Mouse (Mus musculus): ENCODE measurements around the gene Eif3g. TPM values are rescaled to one million over a fixed set of nuclear protein-coding genes. Genes with fewer than 3 reads are reported as not detected.

Gene Eif3g
- polyA plus RNA-seq, 1 experiment from 2014 or later: 286 TPM

DNA sequence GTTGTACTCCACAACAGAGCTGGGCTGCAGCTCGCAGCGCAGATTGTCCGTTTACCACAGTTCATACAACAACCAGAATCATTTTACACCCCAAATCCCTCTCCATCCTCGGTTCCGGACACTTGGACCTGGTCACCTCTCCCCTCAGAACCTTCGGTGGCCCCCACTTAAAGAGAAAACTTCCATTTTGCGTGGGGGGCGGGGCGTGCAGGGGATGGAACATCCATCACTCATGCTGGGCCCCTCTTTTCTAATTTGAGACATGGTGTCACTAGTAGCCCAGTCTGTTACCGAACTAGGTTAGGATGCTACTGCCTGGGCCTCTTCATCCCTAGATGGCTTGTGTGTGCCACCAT lies 19.7 kb downstream of the Eif3g start:
- no peaks in the 10 kb centered on the region for H3K36me3 ChIP-seq (ENCODE audit: control insufficient read depth, insufficient read depth, low read length)
- H3K4me3 ChIP-seq (ENCODE audit: low read depth, low read length): peak overlapping the region; percentile 38
- H3K9ac ChIP-seq (ENCODE audit: low read depth, low read length): peak overlapping the region; percentile 76
- H3K27me3 ChIP-seq (ENCODE audit: control insufficient read depth, insufficient read depth, low read length): peaks cover 2% of the 10 kb centered on the region; the same call in 1 of the 2 replicates
- 19% methylated on average over 10 of the region's 10 CpGs for WGBS (ENCODE audit: insufficient replicate concordance)
- H3K9me3 ChIP-seq (replicated peaks; ENCODE audit: control insufficient read depth, low read length): no peaks in the 10 kb centered on the region
- peaks cover 6% of the 10 kb centered on the region for H3K4me1 ChIP-seq (ENCODE audit: control insufficient read depth, insufficient read depth, low read length)
- peak overlapping the region; percentile 73 for H3K4me2 ChIP-seq
- H3K27ac ChIP-seq (ENCODE audit: low read depth, low read length): peak overlapping the region; percentile 83
- peak; percentile 0 for ATAC-seq (replicated peaks; ENCODE audit: insufficient number of reproducible peaks, low FRiP score, low TSS enrichment)

DNA sequence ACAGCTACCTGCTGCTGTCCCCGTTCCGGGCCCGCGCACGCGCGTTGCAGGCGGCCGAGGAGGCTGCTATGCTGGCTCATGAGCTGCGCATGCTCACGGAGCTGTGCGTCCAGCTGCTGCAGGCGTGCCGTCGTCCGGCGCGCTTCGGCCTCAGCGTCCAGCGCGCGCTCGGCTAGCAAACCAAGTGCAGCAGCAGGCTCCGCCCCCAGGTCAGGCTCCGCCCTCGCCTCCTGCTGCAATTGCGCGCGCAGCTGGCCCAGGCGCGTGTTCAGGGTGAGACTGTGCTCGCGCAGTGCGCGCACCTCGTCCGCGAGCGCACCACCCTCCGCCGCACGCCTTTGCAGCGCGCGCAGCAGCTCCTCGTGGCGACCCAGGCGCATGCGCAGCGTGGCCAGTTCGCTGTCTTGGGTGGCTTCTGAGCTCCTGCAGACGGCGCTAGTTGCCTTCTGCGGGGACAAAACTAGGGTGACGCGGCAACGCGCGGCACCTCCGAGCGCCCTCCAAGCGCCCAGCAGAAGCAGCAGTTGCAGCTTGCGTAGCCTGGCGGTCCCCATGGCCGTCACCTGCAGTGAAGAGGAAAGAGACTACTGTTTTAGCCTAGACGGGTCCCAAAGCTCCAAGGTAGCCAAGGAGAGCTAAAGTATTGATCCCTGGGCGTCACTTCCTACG lies 20.2 kb downstream of the Eif3g start:
- Histone ChIP-seq H3K4me3 (ENCODE audit: low read depth, low read length) (peak overlapping the region; percentile 38), H3K4me1 (ENCODE audit: control insufficient read depth, insufficient read depth, low read length) (peaks cover 6% of the 10 kb centered on the region), H3K27me3 (ENCODE audit: control insufficient read depth, insufficient read depth, low read length) (peaks cover 2% of the 10 kb centered on the region; the same call in 1 of the 2 replicates), H3K9me3 (replicated peaks; ENCODE audit: control insufficient read depth, low read length) (no peaks in the 10 kb centered on the region), H3K9ac (ENCODE audit: low read depth, low read length) (peak overlapping the region; percentile 76), H3K36me3 (ENCODE audit: control insufficient read depth, insufficient read depth, low read length) (no peaks in the 10 kb centered on the region), H3K4me2 (peak overlapping the region; percentile 73), H3K27ac (ENCODE audit: low read depth, low read length) (peak overlapping the region; percentile 83)
- under 1% methylated on average over 69 of the region's 69 CpGs for WGBS (ENCODE audit: insufficient replicate concordance)
- peak; percentile 92 for ATAC-seq (replicated peaks; ENCODE audit: insufficient number of reproducible peaks, low FRiP score, low TSS enrichment)

DNA sequence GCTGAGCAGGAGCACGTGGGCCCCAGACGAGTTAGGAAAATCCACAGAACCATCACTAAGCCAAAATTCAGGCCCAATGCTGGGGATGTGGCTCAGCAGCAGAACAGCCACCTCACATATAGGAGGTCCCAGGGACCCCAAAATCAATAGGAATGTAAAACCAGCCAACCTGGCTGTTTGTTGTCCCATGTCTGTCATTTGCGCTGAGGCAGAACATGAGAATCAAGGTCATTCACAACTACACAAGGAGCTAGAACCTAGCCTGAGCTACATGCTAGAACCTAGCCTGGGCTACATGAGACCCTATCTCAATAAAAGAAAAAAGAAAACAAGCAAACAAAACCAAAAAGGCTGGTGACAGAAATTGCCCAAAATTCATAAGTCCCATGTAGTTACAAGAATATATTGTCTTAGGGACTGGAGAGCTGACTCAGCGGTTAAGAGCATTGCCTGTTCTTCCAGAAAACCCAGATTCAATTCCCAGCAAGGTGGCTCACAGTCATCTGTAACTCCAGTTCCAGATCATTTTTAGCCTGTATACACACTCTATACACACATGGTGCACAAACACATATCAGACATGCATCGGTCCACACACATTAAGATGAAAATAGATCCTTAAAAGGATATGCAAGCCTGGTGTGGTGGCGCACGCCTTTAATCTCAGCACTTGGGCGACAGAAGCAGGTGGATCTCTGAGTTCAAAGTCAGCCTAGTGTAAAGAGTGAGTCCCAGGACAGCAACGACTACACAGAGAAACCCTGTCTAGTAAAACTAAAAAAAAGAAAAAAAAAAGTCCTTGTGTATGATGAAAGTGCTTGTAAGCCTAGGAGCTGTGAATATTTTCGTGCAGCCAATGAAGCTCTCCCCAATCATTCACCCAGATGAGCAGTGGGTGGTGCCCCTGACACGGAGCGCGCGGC lies 21.0 kb downstream of the Eif3g start:
- 32% methylated on average over 14 of the region's 14 CpGs for WGBS (ENCODE audit: insufficient replicate concordance)
- H3K4me2 ChIP-seq: peak overlapping the region; percentile 70
- peaks cover 2% of the 10 kb centered on the region; the same call in 1 of the 2 replicates for H3K27me3 ChIP-seq (ENCODE audit: control insufficient read depth, insufficient read depth, low read length)
- H3K4me1 ChIP-seq (ENCODE audit: control insufficient read depth, insufficient read depth, low read length): peaks cover 6% of the 10 kb centered on the region
- peak overlapping the region; percentile 35 for H3K4me3 ChIP-seq (ENCODE audit: low read depth, low read length)
- no peaks in the 10 kb centered on the region for H3K36me3 ChIP-seq (ENCODE audit: control insufficient read depth, insufficient read depth, low read length)
- no peaks in the 10 kb centered on the region for H3K9me3 ChIP-seq (replicated peaks; ENCODE audit: control insufficient read depth, low read length)
- no peak for ATAC-seq (replicated peaks; ENCODE audit: insufficient number of reproducible peaks, low FRiP score, low TSS enrichment)
- peak overlapping the region; percentile 50; the same call in 1 of the 2 replicates for H3K27ac ChIP-seq (ENCODE audit: low read depth, low read length)
- peak overlapping the region; percentile 62 for H3K9ac ChIP-seq (ENCODE audit: low read depth, low read length)

DNA sequence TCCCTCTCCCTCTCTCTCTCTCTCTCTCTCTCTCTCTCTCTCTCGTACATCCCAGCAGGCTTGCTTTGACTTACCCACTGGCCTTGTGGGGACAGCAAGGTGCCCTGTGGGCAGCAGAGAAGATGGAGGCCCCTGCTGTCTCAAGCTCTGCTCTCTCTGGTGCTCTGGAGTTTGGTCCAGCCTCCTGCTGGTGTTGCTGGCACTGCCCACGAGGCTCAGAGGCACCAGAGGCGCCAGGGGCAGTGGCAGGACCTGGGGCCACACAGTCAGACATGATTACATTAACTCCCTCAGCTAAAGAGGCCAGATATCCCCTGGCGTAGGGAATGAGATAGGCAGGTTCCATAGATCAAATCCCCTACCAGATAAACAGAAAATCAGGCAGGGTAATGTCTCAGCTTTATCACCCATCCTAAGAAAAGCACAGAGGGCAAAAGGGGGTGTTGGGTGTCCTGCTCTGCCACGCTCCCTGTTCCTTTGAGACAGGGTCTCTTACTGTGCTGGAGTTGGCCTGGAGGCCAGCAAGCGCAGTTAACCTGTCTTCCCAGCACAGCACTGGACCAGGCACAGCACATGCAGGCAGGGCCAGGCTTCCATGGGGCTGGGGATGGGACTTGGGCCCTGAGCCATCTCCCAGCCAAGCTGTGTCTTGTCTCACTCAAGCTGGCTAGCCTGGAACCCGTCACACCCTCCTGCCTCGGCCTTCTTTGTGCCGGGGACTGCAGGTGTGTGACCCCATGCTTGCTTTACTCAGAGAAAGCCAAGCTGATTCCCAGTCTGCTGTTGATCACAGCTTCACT lies 21.9 kb downstream of the Eif3g start:
- H3K4me3 ChIP-seq (ENCODE audit: low read depth, low read length): no peak overlapping the region
- H3K36me3 ChIP-seq (ENCODE audit: control insufficient read depth, insufficient read depth, low read length): no peaks in the 10 kb centered on the region
- WGBS (ENCODE audit: insufficient replicate concordance): 68% methylated on average over 9 of the region's 9 CpGs
- no peak overlapping the region for H3K27ac ChIP-seq (ENCODE audit: low read depth, low read length)
- 0 out of 2 replicates have a peak overlapping the region, but pooled peaks have one; percentile 16 for H3K9ac ChIP-seq (ENCODE audit: low read depth, low read length)
- peaks cover 6% of the 10 kb centered on the region for H3K4me1 ChIP-seq (ENCODE audit: control insufficient read depth, insufficient read depth, low read length)
- ATAC-seq (replicated peaks; ENCODE audit: insufficient number of reproducible peaks, low FRiP score, low TSS enrichment): no peak
- no peaks in the 10 kb centered on the region for H3K9me3 ChIP-seq (replicated peaks; ENCODE audit: control insufficient read depth, low read length)
- H3K27me3 ChIP-seq (ENCODE audit: control insufficient read depth, insufficient read depth, low read length): peaks cover 2% of the 10 kb centered on the region; the same call in 1 of the 2 replicates
- no peak overlapping the region for H3K4me2 ChIP-seq

DNA sequence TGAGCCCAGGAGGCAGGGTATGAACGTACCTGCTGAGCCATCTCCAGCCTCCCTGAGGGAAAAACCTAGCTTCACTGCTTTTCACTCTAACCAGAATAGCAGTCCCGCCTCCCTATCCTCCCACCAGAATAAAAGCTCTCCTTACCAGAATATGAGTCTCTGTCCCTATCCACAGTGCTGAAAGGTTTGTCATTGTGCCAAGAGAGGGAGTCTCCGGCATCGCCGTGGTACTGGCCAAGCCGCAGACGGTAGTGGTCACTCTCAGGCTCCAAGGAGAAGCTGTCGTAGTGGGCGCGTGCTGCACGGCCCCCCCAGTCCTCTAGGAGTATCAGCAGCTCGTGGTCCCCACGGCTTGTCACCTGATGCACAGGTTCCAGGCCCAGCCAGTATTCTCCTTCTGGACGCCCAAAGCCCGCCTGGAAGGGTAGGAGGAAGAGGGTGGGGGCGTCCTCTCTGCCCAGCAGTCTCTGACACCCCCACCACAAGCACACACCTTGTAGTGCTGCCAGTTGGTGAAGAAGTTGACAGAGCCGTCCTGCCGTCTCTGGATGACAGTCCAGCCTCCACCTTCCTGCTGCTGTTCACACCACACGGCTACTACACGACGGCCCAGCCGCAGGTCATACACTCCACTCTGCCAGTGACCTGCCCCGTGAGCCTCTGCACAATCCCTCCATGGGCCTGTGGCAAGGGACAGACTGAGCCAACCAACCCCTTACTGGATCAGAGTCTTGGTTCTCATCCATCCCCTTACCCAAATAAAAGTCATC lies 23.2 kb downstream of the Eif3g start:
- ATAC-seq (replicated peaks; ENCODE audit: insufficient number of reproducible peaks, low FRiP score, low TSS enrichment): no peak
- Histone ChIP-seq H3K36me3 (ENCODE audit: control insufficient read depth, insufficient read depth, low read length) (no peaks in the 10 kb centered on the region), H3K4me1 (ENCODE audit: control insufficient read depth, insufficient read depth, low read length) (peaks cover 6% of the 10 kb centered on the region), H3K4me3 (ENCODE audit: low read depth, low read length) (no peak overlapping the region), H3K27me3 (ENCODE audit: control insufficient read depth, insufficient read depth, low read length) (peaks cover 12% of the 10 kb centered on the region), H3K9me3 (replicated peaks; ENCODE audit: control insufficient read depth, low read length) (no peaks in the 10 kb centered on the region), H3K27ac (ENCODE audit: low read depth, low read length) (no peak overlapping the region), H3K9ac (ENCODE audit: low read depth, low read length) (no peak overlapping the region), H3K4me2 (no peak overlapping the region)
- WGBS (ENCODE audit: insufficient replicate concordance): 55% methylated on average over 23 of the region's 23 CpGs

DNA sequence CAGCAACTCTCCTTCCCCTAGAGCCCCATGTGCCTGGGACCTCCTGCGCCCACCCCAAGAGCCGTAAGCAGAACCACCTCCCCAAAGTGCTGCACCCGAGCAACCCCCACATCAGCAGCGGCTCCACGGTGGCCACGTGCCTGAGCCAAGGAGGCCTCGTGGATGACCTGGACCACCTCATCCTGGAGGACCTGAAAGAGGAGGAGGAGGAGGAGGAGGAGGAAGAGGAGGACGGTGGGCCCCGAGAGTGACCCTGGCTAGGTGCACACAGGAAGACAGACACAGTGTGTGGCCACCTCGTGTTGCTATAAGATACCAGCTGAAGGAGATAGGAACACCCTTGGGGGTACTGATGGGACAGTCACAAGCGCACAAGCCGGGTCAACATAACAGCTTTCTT lies 24.9 kb downstream of the Eif3g start:
- no peak overlapping the region for H3K27ac ChIP-seq (ENCODE audit: low read depth, low read length)
- peaks cover 2% of the 10 kb centered on the region; the same call in 1 of the 2 replicates for H3K4me1 ChIP-seq (ENCODE audit: control insufficient read depth, insufficient read depth, low read length)
- H3K4me3 ChIP-seq (ENCODE audit: low read depth, low read length): no peak overlapping the region
- no peak overlapping the region for H3K9ac ChIP-seq (ENCODE audit: low read depth, low read length)
- H3K36me3 ChIP-seq (ENCODE audit: control insufficient read depth, insufficient read depth, low read length): no peaks in the 10 kb centered on the region
- no peak overlapping the region for H3K4me2 ChIP-seq
- WGBS (ENCODE audit: insufficient replicate concordance): 84% methylated on average over 12 of the region's 12 CpGs
- H3K27me3 ChIP-seq (ENCODE audit: control insufficient read depth, insufficient read depth, low read length): peaks cover 29% of the 10 kb centered on the region
- ATAC-seq (replicated peaks; ENCODE audit: insufficient number of reproducible peaks, low FRiP score, low TSS enrichment): no peak
- H3K9me3 ChIP-seq (replicated peaks; ENCODE audit: control insufficient read depth, low read length): no peaks in the 10 kb centered on the region

DNA sequence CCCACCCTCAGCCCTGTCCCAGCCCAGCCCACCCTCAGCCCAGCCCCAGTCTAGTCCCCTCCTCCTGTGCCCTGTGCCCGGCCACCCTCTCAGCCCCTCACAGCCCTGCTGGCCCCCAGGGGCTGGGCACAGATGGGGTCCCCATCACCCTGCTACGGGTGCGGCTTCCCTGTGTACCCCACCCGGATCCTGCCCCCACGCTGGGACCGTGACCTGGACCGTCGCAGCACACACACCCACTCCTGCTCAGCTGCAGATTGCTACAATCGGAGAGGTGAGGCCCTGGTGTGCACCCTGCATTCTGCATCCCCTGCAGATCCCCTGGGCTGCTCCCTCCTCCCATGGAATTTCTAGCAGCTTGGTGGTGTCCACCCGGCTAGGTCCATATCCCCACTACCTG lies 25.4 kb downstream of the Eif3g start:
- H3K4me2 ChIP-seq: no peak overlapping the region
- no peak overlapping the region for H3K4me3 ChIP-seq (ENCODE audit: low read depth, low read length)
- H3K27me3 ChIP-seq (ENCODE audit: control insufficient read depth, insufficient read depth, low read length): peaks cover 33% of the 10 kb centered on the region
- H3K9ac ChIP-seq (ENCODE audit: low read depth, low read length): no peak overlapping the region
- no peak for ATAC-seq (replicated peaks; ENCODE audit: insufficient number of reproducible peaks, low FRiP score, low TSS enrichment)
- H3K4me1 ChIP-seq (ENCODE audit: control insufficient read depth, insufficient read depth, low read length): peaks cover 2% of the 10 kb centered on the region; the same call in 1 of the 2 replicates
- WGBS (ENCODE audit: insufficient replicate concordance): 89% methylated on average over 9 of the region's 10 CpGs
- no peaks in the 10 kb centered on the region for H3K9me3 ChIP-seq (replicated peaks; ENCODE audit: control insufficient read depth, low read length)
- no peak overlapping the region for H3K27ac ChIP-seq (ENCODE audit: low read depth, low read length)
- no peaks in the 10 kb centered on the region for H3K36me3 ChIP-seq (ENCODE audit: control insufficient read depth, insufficient read depth, low read length)

All from heart, embryonic 11.5 days (tissue).